Mouse (Mus musculus) adrenal gland, postnatal 10 days (tissue): Measurements from ENCODE around the gene Map4k2. TPM values are rescaled to one million over a fixed set of nuclear protein-coding genes. Genes with fewer than 3 reads are reported as not detected.
"Not testable (repeated sequence)": the region's sequence is repeated elsewhere in the genome, so short reads cannot be mapped to it uniquely, and the experiment has no call there.

Experiments used
- DNase-seq: peaks from one replicate; pipeline ENCODE4 v3.0.0; 2021; ENCODE audit warnings: mixed read lengths
- long read RNA-seq, 2 experiments: library from polyadenylated mRNA; stranded (forward); transcript quantifications; one replicate each; pipeline ENCODE4 v2.0.0; 2021
- total RNA-seq, 2 experiments: library from RNA; stranded (reverse); gene quantifications; 2 replicates each; pipeline ENCODE4 v1.2.3; 2021

Map4k2 gene
- total RNA-seq = 10 to 100 TPM; 35.9 to 54.6 TPM
- long read RNA-seq, experiment 1, full-length matches to known transcripts = 5 of 16 reads
- long read RNA-seq, experiment 1, partial matches to known transcripts = 6 of 16 reads
- long read RNA-seq, experiment 1, other reads (novel, unspliced or antisense) = 5 of 16 reads
- long read RNA-seq, experiment 2, full-length matches to known transcripts = 3 of 10 reads
- long read RNA-seq, experiment 2, partial matches to known transcripts = 2 of 10 reads
- long read RNA-seq, experiment 2, other reads (novel, unspliced or antisense) = 5 of 10 reads

- DNase-seq = peak; percentile 95
Observed at GRCm38 (mm10) chr19:6340524-6341452, at the start of gene Map4k2. Map4k2 (plus strand) TSS chr19:6341135.

GRCm38 (mm10) chr19:6292262-6292661 is 48.7 kb upstream of the Map4k2 start:
- no peak for DNase-seq

GRCm38 (mm10) chr19:6294301-6294700 is 46.6 kb upstream of the Map4k2 start:
- DNase-seq = no peak

- DNase-seq = no peak
Observed at GRCm38 (mm10) chr19:6296551-6297210, 44.3 kb upstream of the Map4k2 start.

- peak; percentile 81 for DNase-seq
Observed at GRCm38 (mm10) chr19:6297641-6298040, 43.3 kb upstream of the Map4k2 start.

- no peak for DNase-seq
Observed at GRCm38 (mm10) chr19:6299003-6299402, 41.9 kb upstream of the Map4k2 start.

GRCm38 (mm10) chr19:6299450-6300267 is 41.3 kb upstream of the Map4k2 start:
- no peak for DNase-seq

GRCm38 (mm10) chr19:6300402-6300841 is 40.5 kb upstream of the Map4k2 start:
- DNase-seq = no peak

GRCm38 (mm10) chr19:6302114-6302513 is 38.8 kb upstream of the Map4k2 start:
- no peak for DNase-seq

- DNase-seq = no peak
Observed at GRCm38 (mm10) chr19:6302522-6302921, 38.4 kb upstream of the Map4k2 start.

GRCm38 (mm10) chr19:6303831-6304230 is 37.1 kb upstream of the Map4k2 start:
- DNase-seq = peak; percentile 43

- peak; percentile 96 for DNase-seq
Observed at GRCm38 (mm10) chr19:6304787-6305516, 36.0 kb upstream of the Map4k2 start.

GRCm38 (mm10) chr19:6305517-6306115 is 35.3 kb upstream of the Map4k2 start:
- DNase-seq = no peak

GRCm38 (mm10) chr19:6306137-6306551 is 34.8 kb upstream of the Map4k2 start, which contains the start of gene Cdc42bpg:
Cdc42bpg (plus strand) TSS chr19:6306456.
- peak; percentile 90 for DNase-seq

GRCm38 (mm10) chr19:6306586-6306985 is 34.3 kb upstream of the Map4k2 start:
- peak; percentile 89 for DNase-seq

GRCm38 (mm10) chr19:6307733-6308531 is 33.0 kb upstream of the Map4k2 start:
- DNase-seq = peak; percentile 50

- DNase-seq = no peak
Observed at GRCm38 (mm10) chr19:6310181-6310580, 30.8 kb upstream of the Map4k2 start.

GRCm38 (mm10) chr19:6311783-6312182 is 29.2 kb upstream of the Map4k2 start:
- not testable (repeated sequence) for DNase-seq

GRCm38 (mm10) chr19:6313796-6314195 is 27.1 kb upstream of the Map4k2 start:
- no peak for DNase-seq

- no peak for DNase-seq
Observed at GRCm38 (mm10) chr19:6314513-6314912, 26.4 kb upstream of the Map4k2 start.
